Mouse (Mus musculus) forebrain, embryonic 14.5 days (tissue): ENCODE data around the gene Ascl3. TPM values are rescaled to one million over a fixed set of nuclear protein-coding genes. Genes with fewer than 3 reads are reported as not detected.

Source experiments
- ATAC-seq: fragments of 200-750 bp; cut with Nextera tagmentation; 2 replicates; pipeline ENCODE4 v1.8.0; 2017; ENCODE audit warnings: mild to moderate bottlenecking, moderate library complexity
- DNase-seq: peaks from one replicate; pipeline ENCODE4 v3.0.0-alpha.2; 2015; ENCODE audit warnings: low spot score
- H3K27ac ChIP-seq: fragments of 300-500 bp; sonication (generic); 2 replicates; pipeline ENCODE4 v1.5.1; 2014; ENCODE audit warnings: low read depth, mild to moderate bottlenecking, control low read depth, low read length, moderate library complexity
- H3K27me3 ChIP-seq: fragments of 300-500 bp; sonication (generic); replicated peaks from 2 replicates; pipeline ENCODE4 v1.6.1; 2014; ENCODE audit warnings: low read length, control low read depth, mixed read lengths; ENCODE audit not compliant: control insufficient read depth, insufficient read depth
- H3K36me3 ChIP-seq: fragments of 300-500 bp; sonication (generic); 2 replicates; pipeline ENCODE4 v1.6.1; 2014; ENCODE audit warnings: low read length, control low read depth; ENCODE audit not compliant: control insufficient read depth, insufficient read depth
- H3K4me1 ChIP-seq: fragments of 300-500 bp; sonication (generic); 2 replicates; pipeline ENCODE4 v1.6.1; 2014; ENCODE audit warnings: antibody characterized with exemption, low read length, control low read depth; ENCODE audit not compliant: control insufficient read depth, insufficient read depth
- H3K4me2 ChIP-seq: fragments of 300-500 bp; sonication (generic); 2 replicates; pipeline ENCODE4 v1.6.1; 2014; ENCODE audit warnings: mild to moderate bottlenecking, control low read depth, low read length
- H3K4me3 ChIP-seq: fragments of 300-500 bp; sonication (generic); 2 replicates; pipeline ENCODE4 v1.5.1; 2014; ENCODE audit warnings: low read depth, low read length, control low read depth
- H3K9ac ChIP-seq: fragments of 300-500 bp; sonication (generic); 2 replicates; pipeline ENCODE4 v1.6.1; 2014; ENCODE audit warnings: mild to moderate bottlenecking, low read length, control low read depth, moderate library complexity
- H3K9me3 ChIP-seq: fragments of 300-500 bp; sonication (generic); replicated peaks from 2 replicates; pipeline ENCODE4 v1.6.1; 2016; ENCODE audit warnings: low read length, control low read depth, mixed read lengths; ENCODE audit not compliant: control insufficient read depth
- WGBS: fragments of 180-500 bp; shearing (Covaris S2); extraction: QIAGEN DNeasy Blood & Tissue Kit; methylation state at CpG from one replicate; pipeline ENCODE4 v1.1.7; 2014; 5-methylcytosine and 5-hydroxymethylcytosine counted together
- polyA plus RNA-seq: library from polyadenylated mRNA; unstranded; fragments of >200 nt; fragmentation: Nextera tagmentation; extraction: Ambion mirVana; gene quantifications from 2 replicates; pipeline ENCODE4 v1.2.1, GENCODE M21; 2014

Gene Ascl3
- polyA plus RNA-seq, 1 experiment from 2014 or later = not detected

DNA sequence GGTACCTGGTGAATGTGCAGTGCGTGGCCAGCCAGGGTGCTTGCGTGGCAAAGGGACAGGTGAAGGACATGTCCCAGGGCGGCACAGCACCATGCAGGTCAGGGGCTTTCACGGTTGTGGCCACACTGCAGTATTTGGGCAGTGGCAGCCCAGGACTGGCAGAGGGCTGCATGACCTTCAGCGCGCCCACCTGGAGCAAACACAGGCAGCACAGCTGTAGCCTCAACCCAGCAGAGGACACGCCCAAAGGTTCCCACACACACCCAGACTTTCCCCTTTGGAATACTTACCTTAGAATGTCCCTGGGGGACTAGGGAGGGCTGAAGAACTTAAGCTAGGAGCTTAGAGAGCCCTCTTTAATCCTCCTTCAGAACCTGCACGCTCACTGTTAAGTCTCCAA, 8.4 kb downstream of the Ascl3 start:
- no peaks in the 10 kb centered on the region for H3K27me3 ChIP-seq
- DNase-seq = no peak
- ATAC-seq = no peak
- no peak overlapping the region for H3K4me2 ChIP-seq
- H3K9me3 ChIP-seq = no peaks in the 10 kb centered on the region
- no peaks in the 10 kb centered on the region for H3K4me1 ChIP-seq
- H3K36me3 ChIP-seq = no peaks in the 10 kb centered on the region
- WGBS = 94% methylated on average over 8 of the region's 8 CpGs
- H3K27ac ChIP-seq = no peak overlapping the region
- no peak overlapping the region for H3K4me3 ChIP-seq
- no peak overlapping the region for H3K9ac ChIP-seq

DNA sequence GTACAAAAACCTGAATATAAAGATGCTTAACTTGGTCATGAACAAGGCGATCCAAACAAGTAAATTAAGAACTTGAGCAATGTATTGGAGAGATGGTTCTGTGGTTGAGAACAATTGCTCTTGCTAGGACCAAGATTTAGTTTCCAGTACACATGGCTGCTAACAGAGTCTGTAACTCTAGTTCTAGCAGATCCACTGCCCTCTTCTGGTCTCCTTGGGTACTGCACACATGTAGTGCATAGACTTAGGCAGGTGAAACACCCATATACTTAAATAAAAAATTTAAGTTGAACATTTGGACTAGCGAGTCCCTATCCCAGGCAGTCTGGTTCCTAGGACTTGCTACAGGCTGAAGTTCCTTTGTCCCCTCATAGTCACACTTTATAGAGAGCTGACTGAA, 8.9 kb downstream of the Ascl3 start:
- H3K9ac ChIP-seq = no peak overlapping the region
- H3K4me2 ChIP-seq = no peak overlapping the region
- H3K9me3 ChIP-seq = no peaks in the 10 kb centered on the region
- H3K27ac ChIP-seq = no peak overlapping the region
- 98% methylated on average over 2 of the region's 2 CpGs for WGBS
- H3K4me1 ChIP-seq = no peaks in the 10 kb centered on the region
- H3K4me3 ChIP-seq = no peak overlapping the region
- no peak for ATAC-seq
- H3K27me3 ChIP-seq = no peaks in the 10 kb centered on the region
- DNase-seq = peak; percentile 13
- H3K36me3 ChIP-seq = no peaks in the 10 kb centered on the region

DNA sequence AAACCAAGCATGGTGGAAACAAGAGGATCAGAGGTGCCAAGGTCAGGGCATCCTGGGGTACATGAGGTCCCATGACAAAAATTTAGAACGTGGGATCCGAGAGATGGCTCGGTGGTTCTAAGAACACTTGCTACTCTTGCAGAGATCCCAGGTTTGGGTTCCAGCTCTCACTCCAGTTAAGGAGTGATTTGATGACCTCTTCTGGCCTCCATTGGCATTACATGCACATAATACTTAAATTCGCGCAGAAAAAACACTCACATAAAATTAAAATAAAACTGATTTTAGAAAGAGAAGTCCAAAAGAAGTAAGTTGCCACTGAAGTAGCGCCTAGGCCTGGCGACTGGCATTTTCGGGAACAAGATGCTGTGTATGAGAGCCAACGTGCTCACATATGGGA, 12.2 kb downstream of the Ascl3 start:
- Histone ChIP-seq H3K4me3 (no peak overlapping the region), H3K4me2 (no peak overlapping the region), H3K27ac (no peak overlapping the region), H3K27me3 (no peaks in the 10 kb centered on the region), H3K9ac (no peak overlapping the region), H3K36me3 (no peaks in the 10 kb centered on the region), H3K9me3 (no peaks in the 10 kb centered on the region), H3K4me1 (no peaks in the 10 kb centered on the region)
- WGBS = 70% methylated on average over 9 of the region's 9 CpGs
- peak; percentile 63 for DNase-seq
- no peak for ATAC-seq

DNA sequence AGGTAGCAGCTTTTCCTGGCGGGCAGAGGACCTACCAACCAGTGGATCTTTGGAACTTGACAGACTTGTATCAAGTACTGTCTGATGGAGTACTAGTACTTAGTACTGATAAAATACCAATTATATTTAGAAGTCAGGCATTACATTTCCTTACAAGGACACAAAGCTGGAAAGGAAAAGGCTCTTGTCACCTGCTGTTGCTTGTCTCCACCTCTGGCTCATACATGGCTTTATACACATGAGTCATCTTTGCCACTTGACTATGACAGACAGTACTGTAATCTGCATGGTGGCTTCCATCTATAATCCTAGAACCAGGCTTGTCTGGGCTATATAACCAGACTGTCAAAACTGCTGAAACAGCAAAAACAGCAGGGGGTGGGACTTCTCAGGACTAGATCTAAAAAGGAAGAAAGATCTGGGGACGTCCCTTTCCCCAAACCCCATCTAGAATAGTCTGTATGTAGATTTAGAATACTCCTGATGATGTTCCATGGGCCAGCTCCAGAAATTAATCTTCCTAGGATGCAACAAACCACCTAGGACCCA, 18.0 kb downstream of the Ascl3 start:
- 85% methylated on average over 2 of the region's 2 CpGs for WGBS
- Histone ChIP-seq H3K27me3 (no peaks in the 10 kb centered on the region), H3K36me3 (peaks cover 25% of the 10 kb centered on the region), H3K9ac (no peak overlapping the region), H3K27ac (no peak overlapping the region), H3K4me1 (no peaks in the 10 kb centered on the region), H3K4me3 (no peak overlapping the region), H3K4me2 (no peak overlapping the region), H3K9me3 (no peaks in the 10 kb centered on the region)
- ATAC-seq = no peak
- DNase-seq = no peak

DNA sequence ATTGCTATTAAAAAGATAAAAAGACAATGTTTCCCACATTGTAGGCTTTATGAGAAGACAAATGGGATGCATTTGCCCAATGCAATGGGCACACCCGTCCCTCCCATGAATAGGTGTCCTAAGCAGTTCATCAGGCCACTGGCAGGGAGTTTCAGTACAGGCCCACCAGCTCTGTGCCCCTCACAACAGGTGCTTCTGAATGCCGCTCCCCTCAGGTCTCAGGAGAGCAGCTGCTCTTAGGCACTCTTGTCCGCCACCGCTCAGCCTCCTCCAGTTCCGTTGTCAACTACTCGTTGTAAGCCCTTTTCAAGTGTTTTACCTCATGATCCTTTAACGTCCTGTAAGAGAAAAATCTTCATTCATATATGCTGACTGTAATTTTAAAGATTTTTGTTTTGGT, 19.3 kb downstream of the Ascl3 start:
- H3K9ac ChIP-seq = no peak overlapping the region
- no peaks in the 10 kb centered on the region for H3K9me3 ChIP-seq
- no peak overlapping the region for H3K4me2 ChIP-seq
- DNase-seq (no peak), ATAC-seq (no peak)
- WGBS = 87% methylated on average over 7 of the region's 7 CpGs
- H3K4me1 ChIP-seq = no peaks in the 10 kb centered on the region
- H3K36me3 ChIP-seq = peaks cover 25% of the 10 kb centered on the region
- H3K27ac ChIP-seq = no peak overlapping the region
- H3K4me3 ChIP-seq = no peak overlapping the region
- no peaks in the 10 kb centered on the region for H3K27me3 ChIP-seq

DNA sequence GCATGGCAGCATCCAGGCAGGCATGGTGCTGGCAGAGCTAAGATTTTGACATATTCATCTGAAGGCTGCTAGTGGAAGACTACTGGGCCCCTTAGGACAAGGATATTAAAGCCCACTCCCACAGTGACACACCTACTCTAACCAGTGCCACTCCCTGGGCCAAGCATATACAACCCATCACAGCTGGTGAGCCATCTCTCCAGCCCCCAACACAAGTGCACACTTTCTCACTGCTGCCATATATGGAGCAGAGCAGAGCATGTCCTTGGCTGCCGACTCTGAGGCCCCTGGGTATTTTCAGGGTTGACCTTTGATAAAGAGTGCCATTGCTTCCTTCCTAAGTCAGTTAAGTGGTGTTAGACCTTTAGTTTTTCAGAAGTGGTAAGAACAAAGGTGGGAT, 21.5 kb downstream of the Ascl3 start:
- Histone ChIP-seq H3K9me3 (no peaks in the 10 kb centered on the region), H3K27me3 (no peaks in the 10 kb centered on the region), H3K36me3 (peaks cover 25% of the 10 kb centered on the region), H3K9ac (no peak overlapping the region), H3K4me1 (no peaks in the 10 kb centered on the region), H3K4me3 (no peak overlapping the region), H3K4me2 (no peak overlapping the region), H3K27ac (no peak overlapping the region)
- WGBS = 92% methylated on average over 1 of the region's 1 CpGs
- ATAC-seq (no peak), DNase-seq (no peak)

DNA sequence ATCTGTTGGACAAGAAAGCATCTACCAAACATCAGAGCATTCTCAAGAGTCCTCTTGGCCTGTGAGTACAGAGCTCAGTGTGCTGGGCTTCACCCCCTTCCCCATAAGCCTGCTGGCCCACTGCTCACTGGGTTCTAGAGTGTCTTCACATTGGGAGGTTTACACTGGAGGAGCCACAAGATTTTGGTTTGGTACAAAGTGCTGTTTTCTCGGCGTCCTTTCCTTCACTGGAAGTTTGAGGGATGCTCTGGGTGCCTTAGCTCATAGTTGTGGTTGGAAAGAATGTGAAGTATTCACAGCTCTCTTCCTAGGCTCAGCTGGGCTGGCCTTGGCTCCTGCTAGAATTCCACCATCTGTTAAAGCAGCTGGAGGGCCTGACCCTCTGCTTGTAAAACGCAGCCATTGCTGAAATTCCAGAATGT, 22.6 kb downstream of the Ascl3 start:
- no peaks in the 10 kb centered on the region for H3K4me1 ChIP-seq
- no peak overlapping the region for H3K4me3 ChIP-seq
- H3K27ac ChIP-seq = no peak overlapping the region
- no peak overlapping the region for H3K4me2 ChIP-seq
- DNase-seq = no peak
- H3K9me3 ChIP-seq = no peaks in the 10 kb centered on the region
- no peaks in the 10 kb centered on the region for H3K27me3 ChIP-seq
- H3K36me3 ChIP-seq = peaks cover 25% of the 10 kb centered on the region
- H3K9ac ChIP-seq = no peak overlapping the region
- WGBS = 83% methylated on average over 3 of the region's 3 CpGs
- no peak for ATAC-seq

DNA sequence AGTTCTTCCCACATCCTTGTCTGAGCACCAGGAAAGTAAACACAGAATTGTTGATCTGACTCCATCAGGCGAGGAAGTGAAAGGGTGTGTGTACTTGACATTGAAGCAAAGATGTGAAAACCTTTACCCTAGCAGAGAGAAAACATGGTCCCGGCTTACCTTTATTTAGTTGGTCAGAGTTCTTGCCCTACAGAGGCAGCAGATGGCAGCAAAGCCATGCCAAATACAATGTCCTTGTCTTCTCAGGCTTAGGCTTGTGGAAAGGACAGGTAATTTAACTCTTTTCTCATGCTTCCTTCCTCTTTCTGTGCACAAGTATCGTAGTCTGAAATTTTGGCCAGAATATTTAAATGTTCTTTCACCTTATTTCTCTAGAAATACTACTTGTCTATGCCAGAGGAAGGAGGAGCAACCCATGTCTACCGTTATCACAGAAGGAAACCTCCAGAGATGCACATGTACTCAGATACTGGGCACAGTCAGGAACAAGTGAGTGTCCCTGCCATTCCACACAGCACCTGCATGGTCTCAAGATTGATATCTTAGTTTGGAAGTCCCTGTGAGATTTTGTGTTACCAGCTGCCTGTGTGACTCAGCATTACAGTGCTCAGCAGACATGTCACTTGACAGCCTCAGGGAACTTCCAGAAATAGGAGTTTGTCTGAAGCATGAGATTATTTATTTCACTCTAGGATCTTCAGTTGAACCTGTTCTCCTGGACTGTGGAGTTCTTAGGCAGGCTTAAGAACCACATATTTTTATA, 24.3 kb downstream of the Ascl3 start:
- H3K36me3 ChIP-seq = peaks cover 20% of the 10 kb centered on the region
- 58% methylated on average over 4 of the region's 4 CpGs for WGBS
- H3K27ac ChIP-seq = no peak overlapping the region
- peaks cover 2% of the 10 kb centered on the region; the same call in 1 of the 2 replicates for H3K4me1 ChIP-seq
- DNase-seq = peak; percentile 68
- no peak for ATAC-seq
- H3K9me3 ChIP-seq = no peaks in the 10 kb centered on the region
- no peak overlapping the region for H3K9ac ChIP-seq
- H3K4me2 ChIP-seq = no peak overlapping the region
- 0 out of 2 replicates have a peak, but pooled peaks cover 3% of the 10 kb centered on the region for H3K27me3 ChIP-seq
- no peak overlapping the region for H3K4me3 ChIP-seq

DNA sequence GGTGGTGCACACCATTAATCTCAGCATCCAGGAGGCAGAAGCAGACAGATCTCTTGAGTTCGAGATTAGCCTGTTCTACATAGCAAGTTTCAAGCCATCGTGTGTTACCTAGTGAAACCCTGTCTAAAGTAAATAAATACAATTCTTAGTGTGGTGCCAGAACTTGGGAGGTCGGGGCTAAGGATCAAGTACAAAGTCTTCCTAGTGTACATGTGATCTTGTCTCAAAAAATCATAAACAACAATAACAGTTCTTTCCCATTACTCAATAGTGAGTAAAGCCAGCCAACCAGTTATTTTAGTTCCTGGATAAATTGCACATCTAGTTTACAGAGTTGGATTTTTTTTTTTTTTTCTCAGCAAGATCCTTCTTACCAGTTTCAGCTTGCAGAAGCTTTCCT, 27.1 kb downstream of the Ascl3 start:
- peaks cover 7% of the 10 kb centered on the region; the same call in 1 of the 2 replicates for H3K36me3 ChIP-seq
- H3K4me3 ChIP-seq = peak overlapping the region; percentile 60; the same call in 1 of the 2 replicates
- H3K9me3 ChIP-seq = no peaks in the 10 kb centered on the region
- H3K4me1 ChIP-seq = peaks cover 2% of the 10 kb centered on the region; the same call in 1 of the 2 replicates
- DNase-seq (no peak), ATAC-seq (no peak)
- peak overlapping the region; percentile 67 for H3K4me2 ChIP-seq
- WGBS = 72% methylated on average over 3 of the region's 3 CpGs
- H3K9ac ChIP-seq = no peak overlapping the region
- no peak overlapping the region for H3K27ac ChIP-seq
- H3K27me3 ChIP-seq = 0 out of 2 replicates have a peak, but pooled peaks cover 3% of the 10 kb centered on the region
